Mouse (Mus musculus) cerebellum, postnatal 36 days (tissue): ENCODE results near the gene Nrxn3.

Experiments
- DNase-seq, 2 experiments: peaks; one replicate each; pipeline ENCODE4 v3.0.0; 2021 to 2022; ENCODE audit warnings: mixed read lengths in 2 of 2

Nrxn3 gene

GRCm38 (mm10) chr12:89963073-89963472 lies 1240.4 kb downstream of the Nrxn3 start:
- DNase-seq: no peak

- DNase-seq: no peak
Observed at GRCm38 (mm10) chr12:89976648-89977047, 1254.0 kb downstream of the Nrxn3 start.

GRCm38 (mm10) chr12:89977479-89977878 lies 1254.8 kb downstream of the Nrxn3 start:
- no peak for DNase-seq

GRCm38 (mm10) chr12:89979190-89979589 lies 1256.5 kb downstream of the Nrxn3 start:
- DNase-seq: no peak

GRCm38 (mm10) chr12:89982445-89982844 lies 1259.8 kb downstream of the Nrxn3 start:
- DNase-seq: no peak

GRCm38 (mm10) chr12:89983399-89983798 lies 1260.7 kb downstream of the Nrxn3 start:
- DNase-seq: peak; percentile 47 to 61

GRCm38 (mm10) chr12:89986219-89986618 lies 1263.5 kb downstream of the Nrxn3 start:
- DNase-seq: no peak

- no peak for DNase-seq
Observed at GRCm38 (mm10) chr12:89993273-89993672, 1270.6 kb downstream of the Nrxn3 start.

- DNase-seq: no peak
Observed at GRCm38 (mm10) chr12:89995392-89995791, 1272.7 kb downstream of the Nrxn3 start.

- DNase-seq: no peak
Observed at GRCm38 (mm10) chr12:90010280-90010679, 1287.6 kb downstream of the Nrxn3 start.

- no peak for DNase-seq
Observed at GRCm38 (mm10) chr12:90013958-90014357, 1291.3 kb downstream of the Nrxn3 start.

GRCm38 (mm10) chr12:90027023-90027422 lies 1304.3 kb downstream of the Nrxn3 start:
- DNase-seq: no peak

GRCm38 (mm10) chr12:90041038-90041437 lies 1318.4 kb downstream of the Nrxn3 start:
- DNase-seq: no peak

- DNase-seq: no peak
Observed at GRCm38 (mm10) chr12:90056256-90056655, 1333.6 kb downstream of the Nrxn3 start.

- DNase-seq: no peak
Observed at GRCm38 (mm10) chr12:90059786-90060185, 1337.1 kb downstream of the Nrxn3 start.

- DNase-seq: no peak
Observed at GRCm38 (mm10) chr12:90061312-90061711, 1338.6 kb downstream of the Nrxn3 start.

- no peak for DNase-seq
Observed at GRCm38 (mm10) chr12:90062219-90062618, 1339.5 kb downstream of the Nrxn3 start.

- DNase-seq: peak in 1 of 2 experiments; percentile 19
Observed at GRCm38 (mm10) chr12:90063443-90063842, 1340.8 kb downstream of the Nrxn3 start.

GRCm38 (mm10) chr12:90085862-90086261 lies 1363.2 kb downstream of the Nrxn3 start:
- peak; percentile 90 to 93 for DNase-seq

GRCm38 (mm10) chr12:90095754-90096153 lies 1373.1 kb downstream of the Nrxn3 start:
- no peak for DNase-seq

- DNase-seq: peak; percentile 23 to 61
Observed at GRCm38 (mm10) chr12:90113351-90113791, 1390.7 kb downstream of the Nrxn3 start.

GRCm38 (mm10) chr12:90131927-90132869 lies 1409.5 kb downstream of the Nrxn3 start:
- DNase-seq: no peak

GRCm38 (mm10) chr12:90142011-90142410 lies 1419.3 kb downstream of the Nrxn3 start:
- peak; percentile 72 to 80 for DNase-seq

GRCm38 (mm10) chr12:90144247-90144646 lies 1421.6 kb downstream of the Nrxn3 start:
- peak; percentile 34 to 49 for DNase-seq
